Mouse (Mus musculus): ENCODE results near the gene Bmper. TPM values are rescaled to one million over a fixed set of nuclear protein-coding genes. Genes with fewer than 3 reads are reported as not detected.

Gene Bmper
- polyA plus RNA-seq (2016; fragmentation: Nextera tagmentation; extraction: Ambion mirVana) = 11.4 and 14.9 TPM in 2 replicates

- Histone ChIP-seq H3K4me1 (peaks cover 28% of the 10 kb centered on the region), H3K4me3 (peak within 1 kb of the TSS; percentile 79), H3K9me3 (no peaks in the 10 kb centered on the region), H3K27me3 (ENCODE audit: insufficient read depth, poor library complexity, severe bottlenecking) (peaks cover 41% of the 10 kb centered on the region), H3K36me3 (no peaks in the 10 kb centered on the region), H3K27ac (peak within 1 kb of the TSS; percentile 92)
- WGBS = under 1% methylated on average over 80 of the region's 86 CpGs
- DNase-seq (ENCODE audit: low spot score) = no peak
Measured at GRCm38 (mm10) chr9:23222841-23223548, at the start of gene Bmper. Gene Bmper (plus strand): TSS chr9:23223076.

GRCm38 (mm10) chr9:23177476-23177875 lies 45.4 kb upstream of the Bmper start:
- Histone ChIP-seq H3K4me3 (no peak overlapping the region), H3K9me3 (no peaks in the 10 kb centered on the region), H3K27ac (no peak overlapping the region), H3K4me1 (no peaks in the 10 kb centered on the region), H3K27me3 (ENCODE audit: insufficient read depth, poor library complexity, severe bottlenecking) (no peaks in the 10 kb centered on the region), H3K36me3 (no peaks in the 10 kb centered on the region)
- no peak for DNase-seq (ENCODE audit: low spot score)
- 80% methylated on average over 4 of the region's 4 CpGs for WGBS

- Histone ChIP-seq H3K27me3 (ENCODE audit: insufficient read depth, poor library complexity, severe bottlenecking) (no peaks in the 10 kb centered on the region), H3K4me1 (no peaks in the 10 kb centered on the region), H3K36me3 (no peaks in the 10 kb centered on the region), H3K4me3 (no peak overlapping the region), H3K9me3 (no peaks in the 10 kb centered on the region), H3K27ac (no peak overlapping the region)
- WGBS = 60% methylated on average over 4 of the region's 4 CpGs
- DNase-seq (ENCODE audit: low spot score) = no peak
Measured at GRCm38 (mm10) chr9:23187181-23187580, 35.7 kb upstream of the Bmper start.

GRCm38 (mm10) chr9:23188136-23188535 lies 34.7 kb upstream of the Bmper start:
- no peak for DNase-seq (ENCODE audit: low spot score)
- Histone ChIP-seq H3K27ac (no peak overlapping the region), H3K4me1 (no peaks in the 10 kb centered on the region), H3K9me3 (no peaks in the 10 kb centered on the region), H3K27me3 (ENCODE audit: insufficient read depth, poor library complexity, severe bottlenecking) (no peaks in the 10 kb centered on the region), H3K4me3 (no peak overlapping the region), H3K36me3 (no peaks in the 10 kb centered on the region)
- 39% methylated on average over 4 of the region's 4 CpGs for WGBS

GRCm38 (mm10) chr9:23190950-23191349 lies 31.9 kb upstream of the Bmper start:
- H3K4me3 ChIP-seq = no peak overlapping the region
- no peaks in the 10 kb centered on the region for H3K9me3 ChIP-seq
- no peak overlapping the region for H3K27ac ChIP-seq
- WGBS = 60% methylated on average over 1 of the region's 1 CpGs
- DNase-seq (ENCODE audit: low spot score) = no peak
- H3K36me3 ChIP-seq = no peaks in the 10 kb centered on the region
- H3K27me3 ChIP-seq (ENCODE audit: insufficient read depth, poor library complexity, severe bottlenecking) = no peaks in the 10 kb centered on the region
- H3K4me1 ChIP-seq = no peaks in the 10 kb centered on the region

GRCm38 (mm10) chr9:23191431-23191830 lies 31.4 kb upstream of the Bmper start:
- Histone ChIP-seq H3K4me1 (no peaks in the 10 kb centered on the region), H3K27me3 (ENCODE audit: insufficient read depth, poor library complexity, severe bottlenecking) (no peaks in the 10 kb centered on the region), H3K4me3 (no peak overlapping the region), H3K36me3 (no peaks in the 10 kb centered on the region), H3K27ac (no peak overlapping the region), H3K9me3 (no peaks in the 10 kb centered on the region)
- WGBS = 48% methylated on average over 2 of the region's 2 CpGs
- no peak for DNase-seq (ENCODE audit: low spot score)

- no peaks in the 10 kb centered on the region for H3K27me3 ChIP-seq (ENCODE audit: insufficient read depth, poor library complexity, severe bottlenecking)
- H3K4me3 ChIP-seq = no peak overlapping the region
- DNase-seq (ENCODE audit: low spot score) = no peak
- 83% methylated on average over 3 of the region's 3 CpGs for WGBS
- no peaks in the 10 kb centered on the region for H3K4me1 ChIP-seq
- no peak overlapping the region for H3K27ac ChIP-seq
- no peaks in the 10 kb centered on the region for H3K36me3 ChIP-seq
- H3K9me3 ChIP-seq = no peaks in the 10 kb centered on the region
Measured at GRCm38 (mm10) chr9:23192567-23193331, 30.1 kb upstream of the Bmper start.

GRCm38 (mm10) chr9:23198996-23199395 lies 23.9 kb upstream of the Bmper start:
- H3K4me3 ChIP-seq = no peak overlapping the region
- WGBS = 93% methylated on average over 4 of the region's 4 CpGs
- no peaks in the 10 kb centered on the region for H3K4me1 ChIP-seq
- H3K27ac ChIP-seq = no peak overlapping the region
- no peaks in the 10 kb centered on the region for H3K9me3 ChIP-seq
- H3K27me3 ChIP-seq (ENCODE audit: insufficient read depth, poor library complexity, severe bottlenecking) = 0 out of 2 replicates have a peak, but pooled peaks cover 10% of the 10 kb centered on the region
- DNase-seq (ENCODE audit: low spot score) = no peak
- no peaks in the 10 kb centered on the region for H3K36me3 ChIP-seq

- Histone ChIP-seq H3K27me3 (ENCODE audit: insufficient read depth, poor library complexity, severe bottlenecking) (0 out of 2 replicates have a peak, but pooled peaks cover 14% of the 10 kb centered on the region), H3K4me3 (no peak overlapping the region), H3K9me3 (no peaks in the 10 kb centered on the region), H3K4me1 (peaks cover 8% of the 10 kb centered on the region), H3K27ac (no peak overlapping the region), H3K36me3 (no peaks in the 10 kb centered on the region)
- DNase-seq (ENCODE audit: low spot score) = no peak
- 91% methylated on average over 1 of the region's 1 CpGs for WGBS
Measured at GRCm38 (mm10) chr9:23199841-23200240, 23.0 kb upstream of the Bmper start.

GRCm38 (mm10) chr9:23200828-23201227 lies 22.0 kb upstream of the Bmper start:
- peaks cover 16% of the 10 kb centered on the region for H3K4me1 ChIP-seq
- H3K27me3 ChIP-seq (ENCODE audit: insufficient read depth, poor library complexity, severe bottlenecking) = 0 out of 2 replicates have a peak, but pooled peaks cover 20% of the 10 kb centered on the region
- 66% methylated on average over 4 of the region's 4 CpGs for WGBS
- no peaks in the 10 kb centered on the region for H3K36me3 ChIP-seq
- no peak for DNase-seq (ENCODE audit: low spot score)
- H3K4me3 ChIP-seq = no peak overlapping the region
- no peaks in the 10 kb centered on the region for H3K9me3 ChIP-seq
- no peak overlapping the region for H3K27ac ChIP-seq

GRCm38 (mm10) chr9:23202431-23202830 lies 20.4 kb upstream of the Bmper start:
- Histone ChIP-seq H3K9me3 (no peaks in the 10 kb centered on the region), H3K36me3 (no peaks in the 10 kb centered on the region), H3K4me1 (peaks cover 16% of the 10 kb centered on the region), H3K27me3 (ENCODE audit: insufficient read depth, poor library complexity, severe bottlenecking) (0 out of 2 replicates have a peak, but pooled peaks cover 20% of the 10 kb centered on the region), H3K4me3 (no peak overlapping the region), H3K27ac (no peak overlapping the region)
- no peak for DNase-seq (ENCODE audit: low spot score)
- WGBS = 74% methylated on average over 4 of the region's 4 CpGs

- H3K9me3 ChIP-seq = no peaks in the 10 kb centered on the region
- H3K4me3 ChIP-seq = peak overlapping the region; percentile 38
- peaks cover 16% of the 10 kb centered on the region for H3K4me1 ChIP-seq
- H3K27ac ChIP-seq = peak overlapping the region; percentile 52
- no peaks in the 10 kb centered on the region for H3K36me3 ChIP-seq
- WGBS = 10% methylated on average over 17 of the region's 17 CpGs
- H3K27me3 ChIP-seq (ENCODE audit: insufficient read depth, poor library complexity, severe bottlenecking) = 0 out of 2 replicates have a peak, but pooled peaks cover 20% of the 10 kb centered on the region
- no peak for DNase-seq (ENCODE audit: low spot score)
Measured at GRCm38 (mm10) chr9:23204339-23205288, 18.3 kb upstream of the Bmper start.

All from heart, embryonic 10.5 days (tissue).